Mouse (Mus musculus): ENCODE measurements around the gene Rgl1.

DNA sequence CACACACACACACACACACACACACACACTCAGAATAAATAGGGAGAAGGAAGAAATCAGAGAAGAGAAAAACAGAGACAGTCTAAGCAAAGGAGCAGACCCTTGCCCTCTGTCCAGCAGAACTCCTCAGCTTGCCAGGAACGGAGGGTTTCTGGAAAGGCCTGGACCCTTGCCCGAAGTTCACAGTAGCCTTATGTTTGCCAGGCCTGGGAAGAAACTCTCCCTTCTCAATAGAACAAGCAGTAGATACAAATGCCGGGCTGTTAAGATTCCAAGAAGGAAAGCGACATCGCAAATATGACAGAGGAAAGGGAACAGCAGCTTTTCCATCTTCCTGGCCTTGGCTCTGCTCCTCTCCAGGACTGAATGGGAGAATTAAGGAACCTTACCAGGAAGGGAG, 205.7 kb downstream of the Rgl1 start:
- no peak for TF ChIP-seq POLR2A (IDR thresholded peaks at IDR 0.05; ENCODE audit: low read depth, low read length)
- TF ChIP-seq CTCF (conservative IDR thresholded peaks at IDR 0.05; ENCODE audit: insufficient read depth, insufficient read length, low read depth, low read length), result no peak
